Mouse (Mus musculus) stomach, postnatal 0 days (tissue): ENCODE data around the gene Abhd10. TPM values are rescaled to one million over a fixed set of nuclear protein-coding genes. Genes with fewer than 3 reads are reported as not detected.
A peak's percentile ranks its signal among the peaks of the same experiment; 100 is the strongest.

Experiments
- ATAC-seq: fragments of 200-750 bp; cut with Nextera tagmentation; 2 replicates; pipeline ENCODE4 v1.8.0; 2017; ENCODE audit not compliant: low FRiP score, low TSS enrichment
- DNase-seq: peaks from one replicate; pipeline ENCODE4 v3.0.0-alpha.2; 2016; ENCODE audit warnings: low spot score
- H3K27ac ChIP-seq: fragments of 300-500 bp; sonication (generic); replicated peaks from 2 replicates; pipeline ENCODE4 v1.5.1; 2014; ENCODE audit warnings: mild to moderate bottlenecking, control low read depth
- H3K27me3 ChIP-seq: fragments of 300-500 bp; sonication (generic); 2 replicates; pipeline ENCODE4 v1.6.1; 2014; ENCODE audit warnings: low read length; ENCODE audit not compliant: control insufficient read depth, insufficient read depth
- H3K36me3 ChIP-seq: fragments of 300-500 bp; sonication (generic); 2 replicates; pipeline ENCODE4 v1.6.1; 2014; ENCODE audit warnings: low read length, mixed read lengths; ENCODE audit not compliant: control insufficient read depth, insufficient read depth
- H3K4me1 ChIP-seq: fragments of 300-500 bp; sonication (generic); replicated peaks from 2 replicates; pipeline ENCODE4 v1.6.1; 2014; ENCODE audit warnings: antibody characterized with exemption; ENCODE audit not compliant: control insufficient read depth, insufficient read depth
- H3K4me2 ChIP-seq: fragments of 300-500 bp; sonication (generic); replicated peaks from 2 replicates; pipeline ENCODE4 v1.6.1; 2014; ENCODE audit warnings: low read depth, mild to moderate bottlenecking, control low read depth, moderate library complexity
- H3K4me3 ChIP-seq: fragments of 300-500 bp; sonication (generic); 2 replicates; pipeline ENCODE4 v1.5.1; 2014; ENCODE audit warnings: low read depth, low read length, control low read depth
- H3K9ac ChIP-seq: fragments of 300-500 bp; sonication (generic); 2 replicates; pipeline ENCODE4 v1.6.1; 2014; ENCODE audit warnings: mild to moderate bottlenecking, low read length, control low read depth, mixed read lengths
- H3K9me3 ChIP-seq: fragments of 300-500 bp; sonication (generic); 2 replicates; pipeline ENCODE4 v1.6.1; 2016; ENCODE audit warnings: low read length; ENCODE audit not compliant: control insufficient read depth
- CTCF ChIP-seq: IDR thresholded peaks from 2 replicates; pipeline ENCODE4 v1.5.1; 2016; ENCODE audit warnings: antibody characterized with exemption, low read depth, mild to moderate bottlenecking, moderate library complexity
- EP300 ChIP-seq: optimal IDR thresholded peaks from 2 replicates; pipeline ENCODE3; 2016; ENCODE audit warnings: antibody characterized with exemption
- WGBS: fragments of 180-500 bp; shearing (Covaris S2); extraction: QIAGEN DNeasy Blood & Tissue Kit; methylation state at CpG from one replicate; pipeline ENCODE4 v1.1.7; 2014; 5-methylcytosine and 5-hydroxymethylcytosine counted together
- polyA plus RNA-seq: library from polyadenylated mRNA; unstranded; fragments of >200 nt; fragmentation: Nextera tagmentation; extraction: Ambion mirVana; gene quantifications from 2 replicates; pipeline ENCODE4 v1.2.1, GENCODE M21; 2015

The Abhd10 gene
- polyA plus RNA-seq, 1 experiment from 2014 or later: 21.6 TPM

DNA sequence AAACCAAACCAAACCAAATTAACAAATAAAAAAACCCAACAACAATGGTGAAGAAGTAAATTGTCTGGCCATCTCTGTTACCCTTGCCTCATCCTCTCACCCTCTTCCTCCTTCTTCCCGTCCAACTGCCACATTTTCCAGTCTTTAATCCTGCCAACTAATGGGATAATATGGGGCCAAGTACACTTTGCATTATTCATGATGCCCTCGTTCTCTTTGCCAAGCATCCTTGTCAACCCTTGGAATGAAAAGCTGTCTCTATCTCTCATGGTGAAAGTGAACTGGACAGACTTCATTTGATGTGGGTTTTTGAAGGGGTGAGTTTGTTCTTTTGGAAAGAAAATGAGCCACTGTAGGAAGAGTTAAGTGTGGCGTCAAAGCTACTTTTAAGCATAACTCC is 49.9 kb downstream of the Abhd10 start:
- Histone ChIP-seq H3K27ac (no peak overlapping the region), H3K9ac (no peak overlapping the region), H3K4me2 (no peak overlapping the region), H3K27me3 (no peaks in the 10 kb centered on the region), H3K4me1 (no peaks in the 10 kb centered on the region), H3K36me3 (no peaks in the 10 kb centered on the region), H3K9me3 (no peaks in the 10 kb centered on the region), H3K4me3 (no peak overlapping the region)
- WGBS: 81% methylated on average over 3 of the region's 3 CpGs
- DNase-seq (no peak), ATAC-seq (no peak)
- TF ChIP-seq EP300 (no peak), CTCF (no peak)

DNA sequence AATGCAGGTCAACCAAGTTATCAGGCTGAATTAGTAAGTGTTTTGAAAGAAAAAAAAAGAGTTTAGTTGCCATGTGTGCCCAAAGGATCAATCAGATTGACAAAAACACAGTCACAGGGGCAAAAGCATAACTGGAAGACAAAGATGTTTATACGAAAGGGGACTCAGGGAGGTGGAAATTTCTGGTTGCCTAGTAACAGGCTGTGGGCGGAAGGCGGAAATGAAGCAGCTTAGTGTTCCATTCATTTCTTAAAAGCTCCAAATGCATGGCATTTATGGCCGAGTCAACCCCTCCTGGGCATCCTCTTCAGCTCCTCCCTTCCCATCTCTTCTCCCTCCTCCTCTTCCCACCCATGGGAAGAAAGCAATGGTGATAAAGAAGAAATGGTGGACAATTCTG is 52.6 kb downstream of the Abhd10 start:
- no peaks in the 10 kb centered on the region for H3K27me3 ChIP-seq
- H3K9me3 ChIP-seq: no peaks in the 10 kb centered on the region
- TF ChIP-seq EP300 (no peak), CTCF (no peak)
- WGBS: 17% methylated on average over 4 of the region's 4 CpGs
- no peaks in the 10 kb centered on the region for H3K36me3 ChIP-seq
- no peaks in the 10 kb centered on the region for H3K4me1 ChIP-seq
- ATAC-seq: no peak
- no peak overlapping the region for H3K9ac ChIP-seq
- no peak overlapping the region for H3K4me2 ChIP-seq
- no peak overlapping the region for H3K4me3 ChIP-seq
- no peak overlapping the region for H3K27ac ChIP-seq
- no peak for DNase-seq

DNA sequence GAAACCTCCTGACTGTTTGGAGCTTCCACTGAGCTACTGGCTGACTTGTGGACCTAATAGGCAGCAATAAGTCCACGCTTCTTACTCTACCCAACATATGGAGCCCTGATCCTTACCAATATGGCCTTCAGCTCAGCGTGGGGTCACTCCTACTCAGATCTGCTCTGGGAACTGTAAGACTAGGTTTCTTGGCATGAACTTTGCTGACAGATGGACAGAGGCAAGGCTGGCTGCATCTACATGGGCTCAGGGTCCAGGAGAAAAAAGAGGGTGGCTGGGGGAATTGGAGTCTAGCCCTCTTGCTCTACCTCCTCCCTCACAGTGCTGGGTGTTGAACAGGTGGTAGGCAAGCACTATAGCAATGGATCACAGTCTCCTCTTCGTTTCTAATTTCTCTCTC is 55.9 kb downstream of the Abhd10 start:
- ATAC-seq: no peak
- Histone ChIP-seq H3K4me2 (no peak overlapping the region), H3K9ac (no peak overlapping the region), H3K4me3 (no peak overlapping the region), H3K36me3 (no peaks in the 10 kb centered on the region), H3K27me3 (no peaks in the 10 kb centered on the region), H3K4me1 (no peaks in the 10 kb centered on the region), H3K9me3 (no peaks in the 10 kb centered on the region), H3K27ac (no peak overlapping the region)
- TF ChIP-seq CTCF: no peak
- TF ChIP-seq EP300: no peak
- DNase-seq: no peak
- 77% methylated on average over 3 of the region's 3 CpGs for WGBS

DNA sequence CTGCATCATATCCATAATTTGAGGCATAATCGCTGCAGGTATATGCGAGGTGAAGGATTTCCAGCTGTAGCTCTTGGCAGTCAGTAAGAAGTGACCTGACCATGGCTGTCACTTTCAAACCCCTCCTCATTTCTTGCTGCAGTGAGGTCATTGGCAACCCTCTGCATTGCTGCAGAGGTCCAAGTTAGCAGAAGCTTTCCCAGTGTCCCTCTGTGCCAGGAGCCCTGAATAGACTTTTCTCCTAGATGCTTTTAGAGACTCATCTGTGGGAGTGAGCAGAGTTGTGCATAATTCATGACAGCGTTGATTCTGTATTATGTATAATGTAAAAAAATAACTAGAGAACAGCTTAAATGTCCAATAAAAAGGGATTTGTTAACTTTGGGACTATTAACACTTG is 57.5 kb downstream of the Abhd10 start:
- WGBS: 57% methylated on average over 3 of the region's 3 CpGs
- H3K4me3 ChIP-seq: no peak overlapping the region
- ATAC-seq (no peak), DNase-seq (no peak)
- no peak overlapping the region for H3K9ac ChIP-seq
- H3K27ac ChIP-seq: no peak overlapping the region
- H3K9me3 ChIP-seq: no peaks in the 10 kb centered on the region
- no peaks in the 10 kb centered on the region for H3K27me3 ChIP-seq
- no peaks in the 10 kb centered on the region for H3K36me3 ChIP-seq
- no peaks in the 10 kb centered on the region for H3K4me1 ChIP-seq
- TF ChIP-seq CTCF (no peak), EP300 (no peak)
- no peak overlapping the region for H3K4me2 ChIP-seq

DNA sequence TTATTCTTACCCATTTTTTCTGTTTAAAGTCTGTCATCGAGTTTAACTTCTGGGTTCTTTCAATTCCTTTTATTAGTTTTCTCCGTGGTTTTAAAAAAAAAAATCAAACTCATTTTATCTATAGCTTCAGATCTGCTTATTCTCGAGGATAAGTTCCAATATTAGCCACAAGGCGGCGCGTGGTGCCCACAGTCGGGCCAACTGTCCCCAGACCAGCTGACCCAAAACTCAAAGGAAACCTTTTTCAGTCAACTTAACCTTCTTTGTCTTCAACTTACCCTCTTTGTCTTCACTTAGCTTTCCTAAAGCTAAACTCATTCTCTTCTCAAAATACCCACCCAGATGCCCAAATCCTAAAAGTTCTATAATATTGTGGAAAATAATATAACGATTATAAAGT is 57.9 kb downstream of the Abhd10 start:
- H3K27ac ChIP-seq: no peak overlapping the region
- DNase-seq (peak; percentile 74), ATAC-seq (no peak)
- no peak overlapping the region for H3K9ac ChIP-seq
- no peak overlapping the region for H3K4me2 ChIP-seq
- H3K36me3 ChIP-seq: no peaks in the 10 kb centered on the region
- H3K4me3 ChIP-seq: no peak overlapping the region
- 15% methylated on average over 8 of the region's 8 CpGs for WGBS
- H3K4me1 ChIP-seq: no peaks in the 10 kb centered on the region
- no peaks in the 10 kb centered on the region for H3K9me3 ChIP-seq
- TF ChIP-seq EP300 (no peak), CTCF (peak; percentile 90)
- H3K27me3 ChIP-seq: no peaks in the 10 kb centered on the region

Other genes starting within 250 kb of the Abhd10 start
- 0.27 and 0.34 TPM in 2 replicates for gene Gm609, start 250.0 kb downstream of the Abhd10 start, polyA plus RNA-seq
- gene Gm17783, start 210.9 kb downstream of the Abhd10 start, polyA plus RNA-seq: 0.11 TPM in 1 of 2 replicates, not detected in the other
- gene Slc9c1, start 207.6 kb downstream of the Abhd10 start, polyA plus RNA-seq: not detected in 2 replicates
- gene Gcsam, start 132.6 kb downstream of the Abhd10 start, polyA plus RNA-seq: 0.11 and 0.12 TPM in 2 replicates
- gene BC016579, start 88.9 kb downstream of the Abhd10 start, polyA plus RNA-seq: 10.2 and 10.6 TPM in 2 replicates
- 0.13 and 0.21 TPM in 2 replicates for gene Tmprss7, start 49.3 kb downstream of the Abhd10 start, polyA plus RNA-seq
- gene Tagln3, start 18.3 kb downstream of the Abhd10 start, polyA plus RNA-seq: 11.1 and 11.2 TPM in 2 replicates
- 9.7 and 13.2 TPM in 2 replicates for gene Phldb2, start 210.6 kb upstream of the Abhd10 start, polyA plus RNA-seq